Mouse (Mus musculus): Measurements from ENCODE around the gene Sh3bgrl2. TPM values are rescaled to one million over a fixed set of nuclear protein-coding genes. Genes with fewer than 3 reads are reported as not detected.

Sh3bgrl2 gene
- polyA plus RNA-seq, 1 experiment from 2014 or later = 10.5 TPM

GRCm38 (mm10) chr9:83646691-83647090 is 98.6 kb downstream of the Sh3bgrl2 start:
- Histone ChIP-seq H3K36me3 (ENCODE audit: control insufficient read depth, insufficient read depth, low read length) (no peaks in the 10 kb centered on the region), H3K9ac (ENCODE audit: low read length) (no peak overlapping the region), H3K4me2 (ENCODE audit: low read depth) (no peak overlapping the region), H3K27me3 (ENCODE audit: control insufficient read depth, insufficient read depth, low read length) (no peaks in the 10 kb centered on the region), H3K4me1 (ENCODE audit: control insufficient read depth, insufficient read depth, low read length) (no peaks in the 10 kb centered on the region), H3K4me3 (ENCODE audit: low read depth, low read length) (no peak overlapping the region), H3K9me3 (ENCODE audit: control insufficient read depth, low read length) (no peaks in the 10 kb centered on the region), H3K27ac (ENCODE audit: low read depth, low read length) (no peak overlapping the region)
- DNase-seq (ENCODE audit: low spot score) (no peak), ATAC-seq (ENCODE audit: insufficient read depth, low FRiP score, low TSS enrichment) (no peak)
- 91% methylated on average over 5 of the region's 5 CpGs for WGBS

- no peak overlapping the region for H3K27ac ChIP-seq (ENCODE audit: low read depth, low read length)
- H3K4me3 ChIP-seq (ENCODE audit: low read depth, low read length) = no peak overlapping the region
- ATAC-seq (ENCODE audit: insufficient read depth, low FRiP score, low TSS enrichment) = no peak
Measured at GRCm38 (mm10) chr9:83647919-83648705, 100.0 kb downstream of the Sh3bgrl2 start.

DNA sequence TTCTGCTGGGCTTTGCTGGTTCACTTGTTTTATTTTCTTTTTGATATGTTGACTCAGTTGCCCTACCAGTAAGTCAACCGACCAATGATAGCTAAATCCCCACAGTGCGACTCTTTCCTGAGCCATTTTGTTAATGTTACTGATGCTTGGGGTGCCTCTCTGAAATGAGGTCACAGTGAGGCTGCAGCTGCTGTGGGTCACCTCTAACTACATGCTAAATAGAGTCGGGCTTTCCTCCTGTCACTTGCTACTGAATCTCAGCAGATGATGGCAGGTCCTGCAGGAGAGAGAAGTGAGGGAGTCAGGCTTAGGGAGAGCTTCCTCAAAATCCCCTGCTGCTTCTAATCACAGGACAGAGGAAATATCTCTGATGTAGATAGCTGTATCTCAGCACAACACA is 100.6 kb downstream of the Sh3bgrl2 start:
- Histone ChIP-seq H3K27ac (ENCODE audit: low read depth, low read length) (no peak overlapping the region), H3K9ac (ENCODE audit: low read length) (no peak overlapping the region), H3K4me2 (ENCODE audit: low read depth) (no peak overlapping the region), H3K4me1 (ENCODE audit: control insufficient read depth, insufficient read depth, low read length) (no peaks in the 10 kb centered on the region), H3K36me3 (ENCODE audit: control insufficient read depth, insufficient read depth, low read length) (no peaks in the 10 kb centered on the region), H3K4me3 (ENCODE audit: low read depth, low read length) (no peak overlapping the region), H3K27me3 (ENCODE audit: control insufficient read depth, insufficient read depth, low read length) (no peaks in the 10 kb centered on the region), H3K9me3 (ENCODE audit: control insufficient read depth, low read length) (no peaks in the 10 kb centered on the region)
- ATAC-seq (ENCODE audit: insufficient read depth, low FRiP score, low TSS enrichment) (no peak), DNase-seq (ENCODE audit: low spot score) (no peak)
- WGBS = 14% methylated on average over 3 of the region's 3 CpGs

More at GRCm38 (mm10) chr9:83647919-83648705, 100.0 kb downstream of the Sh3bgrl2 start:
- H3K4me2 ChIP-seq (ENCODE audit: low read depth) = no peak overlapping the region
- WGBS = 32% methylated on average over 7 of the region's 7 CpGs
- H3K9me3 ChIP-seq (ENCODE audit: control insufficient read depth, low read length) = no peaks in the 10 kb centered on the region
- DNase-seq (ENCODE audit: low spot score) = no peak
- H3K4me1 ChIP-seq (ENCODE audit: control insufficient read depth, insufficient read depth, low read length) = no peaks in the 10 kb centered on the region
- no peaks in the 10 kb centered on the region for H3K36me3 ChIP-seq (ENCODE audit: control insufficient read depth, insufficient read depth, low read length)
- no peaks in the 10 kb centered on the region for H3K27me3 ChIP-seq (ENCODE audit: control insufficient read depth, insufficient read depth, low read length)
- no peak overlapping the region for H3K9ac ChIP-seq (ENCODE audit: low read length)

DNA sequence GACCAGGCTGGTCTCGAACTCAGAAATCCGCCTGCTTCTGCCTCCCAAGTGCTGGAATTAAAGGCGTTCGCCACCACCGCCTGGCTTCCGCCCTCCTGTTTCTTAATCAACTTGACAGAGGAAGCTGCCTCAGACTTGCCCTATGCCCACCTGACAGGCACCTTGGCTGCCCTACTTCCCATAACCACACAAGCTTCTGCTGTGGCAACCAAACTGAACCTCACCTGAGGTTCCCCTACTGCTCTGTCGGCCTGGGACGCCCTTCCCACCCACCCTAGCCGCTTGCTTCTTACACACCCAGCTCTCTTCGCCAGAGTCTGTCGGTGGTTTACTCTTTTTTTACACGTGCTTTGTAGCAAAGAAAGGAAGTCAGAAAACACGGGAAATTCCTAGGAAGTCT is 103.9 kb downstream of the Sh3bgrl2 start:
- no peak overlapping the region for H3K27ac ChIP-seq (ENCODE audit: low read depth, low read length)
- ATAC-seq (ENCODE audit: insufficient read depth, low FRiP score, low TSS enrichment) = no peak
- 87% methylated on average over 13 of the region's 13 CpGs for WGBS

GRCm38 (mm10) chr9:83652590-83653172 is 104.6 kb downstream of the Sh3bgrl2 start:
- Histone ChIP-seq H3K36me3 (ENCODE audit: control insufficient read depth, insufficient read depth, low read length) (no peaks in the 10 kb centered on the region), H3K4me1 (ENCODE audit: control insufficient read depth, insufficient read depth, low read length) (no peaks in the 10 kb centered on the region), H3K27ac (ENCODE audit: low read depth, low read length) (no peak overlapping the region), H3K4me3 (ENCODE audit: low read depth, low read length) (no peak overlapping the region), H3K9ac (ENCODE audit: low read length) (no peak overlapping the region), H3K9me3 (ENCODE audit: control insufficient read depth, low read length) (no peaks in the 10 kb centered on the region), H3K4me2 (ENCODE audit: low read depth) (no peak overlapping the region), H3K27me3 (ENCODE audit: control insufficient read depth, insufficient read depth, low read length) (no peaks in the 10 kb centered on the region)
- DNase-seq (ENCODE audit: low spot score) = no peak
- ATAC-seq (ENCODE audit: insufficient read depth, low FRiP score, low TSS enrichment) = no peak
- WGBS = 24% methylated on average over 15 of the region's 15 CpGs

More for the DNA sequence above, 103.9 kb downstream of the Sh3bgrl2 start:
- Histone ChIP-seq H3K4me1 (ENCODE audit: control insufficient read depth, insufficient read depth, low read length) (no peaks in the 10 kb centered on the region), H3K4me3 (ENCODE audit: low read depth, low read length) (no peak overlapping the region), H3K4me2 (ENCODE audit: low read depth) (no peak overlapping the region), H3K36me3 (ENCODE audit: control insufficient read depth, insufficient read depth, low read length) (no peaks in the 10 kb centered on the region), H3K27me3 (ENCODE audit: control insufficient read depth, insufficient read depth, low read length) (no peaks in the 10 kb centered on the region), H3K9ac (ENCODE audit: low read length) (no peak overlapping the region), H3K9me3 (ENCODE audit: control insufficient read depth, low read length) (no peaks in the 10 kb centered on the region)
- no peak for DNase-seq (ENCODE audit: low spot score)

DNA sequence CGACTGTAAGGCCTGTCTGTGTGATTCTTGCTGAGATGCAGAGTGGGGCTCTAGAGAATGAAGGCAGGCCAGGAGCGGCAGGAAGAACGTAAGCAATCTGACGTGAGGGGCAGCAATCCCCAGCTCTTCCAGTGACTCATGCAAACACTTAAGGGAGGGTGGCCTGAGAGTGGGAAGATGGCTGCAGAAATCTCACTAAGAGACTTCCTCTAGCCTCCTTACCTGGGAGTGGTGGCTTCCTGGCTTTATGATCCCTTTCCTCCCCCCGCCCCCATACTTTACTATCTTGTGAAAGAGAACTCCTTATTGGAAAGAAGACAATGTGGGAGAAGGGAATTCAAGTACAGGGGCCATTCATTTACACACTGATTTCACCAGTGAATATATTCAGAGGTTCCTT is 106.5 kb downstream of the Sh3bgrl2 start:
- no peak overlapping the region for H3K9ac ChIP-seq (ENCODE audit: low read length)
- no peak overlapping the region for H3K4me2 ChIP-seq (ENCODE audit: low read depth)
- H3K4me1 ChIP-seq (ENCODE audit: control insufficient read depth, insufficient read depth, low read length) = no peaks in the 10 kb centered on the region
- H3K27ac ChIP-seq (ENCODE audit: low read depth, low read length) = no peak overlapping the region
- no peak overlapping the region for H3K4me3 ChIP-seq (ENCODE audit: low read depth, low read length)
- ATAC-seq (ENCODE audit: insufficient read depth, low FRiP score, low TSS enrichment) (no peak), DNase-seq (ENCODE audit: low spot score) (no peak)
- no peaks in the 10 kb centered on the region for H3K27me3 ChIP-seq (ENCODE audit: control insufficient read depth, insufficient read depth, low read length)
- 73% methylated on average over 5 of the region's 5 CpGs for WGBS
- no peaks in the 10 kb centered on the region for H3K36me3 ChIP-seq (ENCODE audit: control insufficient read depth, insufficient read depth, low read length)
- H3K9me3 ChIP-seq (ENCODE audit: control insufficient read depth, low read length) = no peaks in the 10 kb centered on the region

- no peaks in the 10 kb centered on the region for H3K36me3 ChIP-seq (ENCODE audit: control insufficient read depth, insufficient read depth, low read length)
- no peak overlapping the region for H3K9ac ChIP-seq (ENCODE audit: low read length)
- no peak for DNase-seq (ENCODE audit: low spot score)
- no peak for ATAC-seq (ENCODE audit: insufficient read depth, low FRiP score, low TSS enrichment)
- H3K4me1 ChIP-seq (ENCODE audit: control insufficient read depth, insufficient read depth, low read length) = no peaks in the 10 kb centered on the region
- no peaks in the 10 kb centered on the region for H3K27me3 ChIP-seq (ENCODE audit: control insufficient read depth, insufficient read depth, low read length)
- no peak overlapping the region for H3K27ac ChIP-seq (ENCODE audit: low read depth, low read length)
- WGBS = 22% methylated on average over 8 of the region's 8 CpGs
- H3K9me3 ChIP-seq (ENCODE audit: control insufficient read depth, low read length) = no peaks in the 10 kb centered on the region
- H3K4me2 ChIP-seq (ENCODE audit: low read depth) = no peak overlapping the region; the same call in 1 of the 2 replicates
- no peak overlapping the region for H3K4me3 ChIP-seq (ENCODE audit: low read depth, low read length)
Measured at GRCm38 (mm10) chr9:83656960-83657651, 109.0 kb downstream of the Sh3bgrl2 start.

DNA sequence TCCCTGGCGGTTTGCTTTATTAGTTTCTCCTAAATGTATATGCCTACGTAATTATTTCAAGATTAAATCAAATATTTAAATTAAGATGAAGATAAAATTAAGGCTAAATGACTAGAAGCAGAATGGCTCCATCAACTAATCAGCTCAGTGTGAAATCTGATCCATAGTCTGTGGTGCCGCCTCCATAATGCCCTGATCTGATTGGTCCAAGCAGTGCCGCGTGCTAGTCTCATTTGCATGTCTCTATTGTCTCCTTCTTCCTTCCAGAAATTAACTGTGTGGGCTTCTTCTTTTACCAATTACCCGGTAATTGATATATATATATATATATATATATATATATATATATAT is 109.5 kb downstream of the Sh3bgrl2 start:
- peak; percentile 81; the same call in 1 of the 2 replicates for ATAC-seq (ENCODE audit: insufficient read depth, low FRiP score, low TSS enrichment)
- no peak overlapping the region; the same call in 1 of the 2 replicates for H3K4me2 ChIP-seq (ENCODE audit: low read depth)
- H3K9ac ChIP-seq (ENCODE audit: low read length) = no peak overlapping the region
- 44% methylated on average over 6 of the region's 6 CpGs for WGBS
- H3K4me3 ChIP-seq (ENCODE audit: low read depth, low read length) = no peak overlapping the region
- H3K4me1 ChIP-seq (ENCODE audit: control insufficient read depth, insufficient read depth, low read length) = no peaks in the 10 kb centered on the region
- H3K27ac ChIP-seq (ENCODE audit: low read depth, low read length) = no peak overlapping the region
- no peaks in the 10 kb centered on the region for H3K36me3 ChIP-seq (ENCODE audit: control insufficient read depth, insufficient read depth, low read length)
- DNase-seq (ENCODE audit: low spot score) = peak; percentile 21
- H3K27me3 ChIP-seq (ENCODE audit: control insufficient read depth, insufficient read depth, low read length) = no peaks in the 10 kb centered on the region
- H3K9me3 ChIP-seq (ENCODE audit: control insufficient read depth, low read length) = no peaks in the 10 kb centered on the region
